Mouse (Mus musculus) common myeloid progenitor, adult 5-6 weeks (primary cell): ENCODE data around the gene Pi4k2a. TPM values are rescaled to one million over a fixed set of nuclear protein-coding genes. Genes with fewer than 3 reads are reported as not detected.
A peak's percentile ranks its signal among the peaks of the same experiment; 100 is the strongest.

Source experiments
- ATAC-seq: replicated peaks from 2 replicates; pipeline ENCODE4 v1.8.0; 2016; ENCODE audit warnings: low read depth, mild to moderate bottlenecking, moderate TSS enrichment, inconsistent platforms; ENCODE audit not compliant: poor library complexity, severe bottlenecking
- total RNA-seq: library from RNA; stranded (forward); fragments of 200-1000, 187-1606 nt; gene quantifications from 2 replicates; pipeline ENCODE4 v1.2.3, GENCODE M21; 2017

Pi4k2a gene
- total RNA-seq, 1 experiment from 2014 or later = 12.5 TPM

DNA sequence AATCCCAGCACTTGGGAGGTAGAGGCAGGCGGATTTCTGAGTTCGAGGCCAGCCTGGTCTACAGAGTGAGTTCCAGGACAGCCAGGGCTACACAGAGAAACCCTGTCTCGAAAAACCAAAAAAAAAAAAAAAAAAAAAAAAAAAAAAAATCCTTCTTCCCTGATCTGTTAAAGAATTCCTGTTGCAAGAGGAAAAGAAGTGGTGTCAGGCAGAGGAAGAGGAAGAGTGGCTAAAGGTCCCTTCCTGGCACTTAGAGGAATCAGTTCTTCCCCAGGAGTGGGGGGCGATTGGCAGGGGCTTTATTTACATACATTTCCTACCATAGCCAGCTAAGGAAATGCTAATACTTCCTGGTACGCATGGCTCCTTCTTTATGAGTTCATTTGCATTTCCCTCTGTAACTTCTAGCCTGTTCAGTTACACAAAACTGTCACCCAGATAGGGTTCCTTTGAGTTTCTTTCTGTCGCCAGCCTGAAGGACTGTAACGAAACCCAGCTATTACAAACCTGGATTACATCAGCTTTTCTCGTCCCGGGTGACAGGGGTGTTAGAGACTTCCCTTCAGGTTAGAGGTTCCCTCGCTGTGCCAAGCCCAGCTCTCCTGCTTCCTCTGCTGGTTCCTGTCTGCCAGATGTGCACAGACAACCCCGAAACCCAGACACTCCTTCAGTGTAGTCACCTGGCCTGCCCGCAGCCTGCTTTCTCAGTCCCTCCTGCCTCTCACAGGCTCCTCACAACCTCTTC is 67.4 kb downstream of the Pi4k2a start:
- peak; percentile 60 for ATAC-seq

GRCm38 (mm10) chr19:42158246-42159017 is 68.2 kb downstream of the Pi4k2a start:
- 0 out of 2 replicates have a peak, but pooled peaks have one; percentile 15 for ATAC-seq

GRCm38 (mm10) chr19:42163764-42164163 is 73.5 kb downstream of the Pi4k2a start, which contains the start of gene Zfyve27:
Gene Zfyve27 (plus strand): TSS chr19:42163951.
- ATAC-seq = no peak

DNA sequence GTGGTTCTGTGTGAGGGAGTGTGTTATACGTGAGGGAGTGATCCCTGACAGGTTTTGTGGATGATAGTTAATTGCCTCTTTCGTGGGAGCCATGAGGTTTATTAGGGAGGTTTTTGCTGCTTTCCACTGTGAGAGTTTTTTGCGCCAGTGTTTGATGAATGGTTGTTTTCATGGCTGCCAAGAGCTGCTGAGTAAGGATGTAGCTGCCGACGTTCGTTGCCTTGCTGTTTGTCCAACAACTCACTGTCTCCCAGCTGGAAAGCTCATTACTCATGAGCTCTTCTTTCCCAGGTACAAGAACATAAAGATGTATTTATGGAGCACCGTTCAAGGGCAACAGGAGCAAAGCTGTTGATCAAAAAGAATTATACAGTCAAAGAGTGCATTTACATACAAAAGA is 73.9 kb downstream of the Pi4k2a start:
- no peak for ATAC-seq

GRCm38 (mm10) chr19:42166130-42166529 is 75.9 kb downstream of the Pi4k2a start:
- ATAC-seq = peak; percentile 41; the same call in 1 of the 2 replicates

GRCm38 (mm10) chr19:42166766-42167165 is 76.5 kb downstream of the Pi4k2a start:
- ATAC-seq = no peak

GRCm38 (mm10) chr19:42167489-42167888 is 77.2 kb downstream of the Pi4k2a start:
- no peak for ATAC-seq

DNA sequence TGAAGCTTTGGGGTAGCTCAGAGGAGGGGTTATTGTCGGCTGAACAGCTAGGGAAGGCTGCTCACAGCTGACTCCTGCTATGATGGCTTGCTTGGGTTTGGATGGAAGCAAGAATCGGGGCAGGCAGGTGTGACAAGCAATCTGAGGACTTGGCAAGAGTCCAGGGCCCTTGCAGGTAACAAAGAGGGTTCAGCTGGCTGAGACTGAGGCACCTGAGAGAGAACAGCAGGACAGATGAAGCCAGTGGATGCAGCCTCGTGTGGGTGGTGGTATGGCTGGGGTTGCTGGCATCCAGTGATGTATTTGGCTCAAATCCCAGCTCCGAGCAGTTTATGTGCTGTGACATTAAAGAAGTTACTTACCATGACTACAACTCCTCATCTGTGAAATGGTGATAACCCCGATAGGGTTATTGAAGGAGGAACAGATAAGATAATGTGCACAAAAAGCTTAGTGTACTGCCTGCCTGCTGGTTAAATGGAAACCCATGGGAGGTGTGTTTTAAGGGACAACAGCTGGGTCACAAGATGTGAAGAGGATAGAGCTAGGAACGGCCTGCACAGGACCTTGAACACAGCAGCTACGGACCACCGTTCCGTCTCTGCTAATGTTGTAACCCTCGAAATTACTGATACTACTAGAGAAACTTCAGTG is 79.2 kb downstream of the Pi4k2a start:
- ATAC-seq = peak; percentile 7; the same call in 1 of the 2 replicates

DNA sequence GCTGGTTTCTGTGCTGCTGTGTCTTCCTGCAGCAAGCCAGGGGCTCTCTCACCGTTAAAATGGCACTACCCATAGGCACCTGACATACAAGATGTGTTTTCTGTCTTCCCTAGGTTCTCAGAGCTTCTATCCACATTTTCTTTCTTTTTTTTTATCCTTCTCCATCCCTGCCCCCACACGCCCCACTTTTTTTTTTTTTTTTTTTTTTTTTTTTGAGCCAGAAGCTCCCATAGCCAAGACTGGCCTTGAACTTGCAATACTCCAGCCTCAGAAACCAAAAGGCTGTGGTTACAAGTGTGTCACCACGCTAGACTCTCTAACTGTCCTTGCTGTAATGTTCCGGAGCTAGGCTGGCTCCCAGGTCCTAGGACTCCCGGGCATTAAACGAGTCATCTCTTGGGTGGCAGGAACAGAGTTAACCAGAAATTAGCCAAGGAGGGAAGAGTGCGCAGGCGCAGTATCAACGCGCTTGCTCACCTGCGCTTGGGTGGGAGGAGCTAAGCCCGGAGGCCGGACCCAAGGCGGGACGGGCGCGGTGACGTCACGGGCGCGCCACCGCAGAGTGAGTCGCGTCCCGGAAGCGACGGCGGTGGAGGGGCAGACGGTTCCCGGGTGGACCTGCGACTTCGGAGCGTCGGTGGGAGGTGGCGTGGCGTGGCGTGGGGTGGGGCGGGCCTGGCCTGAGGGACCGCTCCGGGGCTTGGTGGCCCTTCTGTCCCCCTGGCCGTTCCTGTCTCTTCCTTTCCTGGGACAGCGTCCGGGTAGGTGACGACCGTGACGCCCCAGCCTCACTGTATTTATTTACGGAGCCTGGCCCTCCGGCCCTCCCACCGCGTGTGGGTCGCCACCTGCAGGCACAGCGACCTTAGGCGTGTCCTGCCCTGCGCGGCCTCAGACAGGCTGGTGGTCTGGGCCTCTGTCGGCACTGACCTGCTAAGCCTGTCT is 80.0 kb downstream of the Pi4k2a start:
- ATAC-seq = peak; percentile 80

Other genes with a start within 250 kb of the Pi4k2a start
- gene Frat2, start 242.3 kb upstream of the Pi4k2a start, total RNA-seq = 26.8 and 27.4 TPM in 2 replicates
- 20.5 and 23.3 TPM in 2 replicates for gene Rrp12, start 194.3 kb upstream of the Pi4k2a start, total RNA-seq
- 206 and 215 TPM in 2 replicates for gene Pgam1, start 178.5 kb upstream of the Pi4k2a start, total RNA-seq
- 77.8 and 81.5 TPM in 2 replicates for gene Exosc1, start 157.0 kb upstream of the Pi4k2a start, total RNA-seq
- gene Zdhhc16, start 157.0 kb upstream of the Pi4k2a start, total RNA-seq = 21.9 and 41.6 TPM in 2 replicates
- gene Mms19, start 109.3 kb upstream of the Pi4k2a start, total RNA-seq = 13.5 and 34.9 TPM in 2 replicates
- gene Ubtd1, start 108.7 kb upstream of the Pi4k2a start, total RNA-seq = 3.6 and 4.1 TPM in 2 replicates
- not detected in 2 replicates for gene Ankrd2, start 54.5 kb upstream of the Pi4k2a start, total RNA-seq
- not detected in 2 replicates for gene Hoga1, start 44.9 kb upstream of the Pi4k2a start, total RNA-seq
- gene 4933411K16Rik, start 38.2 kb upstream of the Pi4k2a start, total RNA-seq = not detected in 2 replicates
- 1.4 and 1.7 TPM in 2 replicates for gene Morn4, start 4.1 kb upstream of the Pi4k2a start, total RNA-seq
- gene Avpi1, start 38.6 kb downstream of the Pi4k2a start, total RNA-seq = 3.1 and 5.1 TPM in 2 replicates
- gene Marveld1, start 56.9 kb downstream of the Pi4k2a start, total RNA-seq = 10.7 and 12.0 TPM in 2 replicates
- 15.5 and 17.5 TPM in 2 replicates for gene Zfyve27, start 73.5 kb downstream of the Pi4k2a start, total RNA-seq
- gene Sfrp5, start 111.8 kb downstream of the Pi4k2a start, total RNA-seq = not detected in 2 replicates
- gene Golga7b, start 157.1 kb downstream of the Pi4k2a start, total RNA-seq = not detected in 2 replicates